Mouse (Mus musculus): ENCODE results near the gene Sstr2.
"Not testable (repeated sequence)": the region's sequence is repeated elsewhere in the genome, so short reads cannot be mapped to it uniquely, and the experiment has no call there.

Sstr2 gene

GRCm38 (mm10) chr11:113658763-113659162, 39.6 kb downstream of the Sstr2 start:
- no peak for DNase-seq

DNA sequence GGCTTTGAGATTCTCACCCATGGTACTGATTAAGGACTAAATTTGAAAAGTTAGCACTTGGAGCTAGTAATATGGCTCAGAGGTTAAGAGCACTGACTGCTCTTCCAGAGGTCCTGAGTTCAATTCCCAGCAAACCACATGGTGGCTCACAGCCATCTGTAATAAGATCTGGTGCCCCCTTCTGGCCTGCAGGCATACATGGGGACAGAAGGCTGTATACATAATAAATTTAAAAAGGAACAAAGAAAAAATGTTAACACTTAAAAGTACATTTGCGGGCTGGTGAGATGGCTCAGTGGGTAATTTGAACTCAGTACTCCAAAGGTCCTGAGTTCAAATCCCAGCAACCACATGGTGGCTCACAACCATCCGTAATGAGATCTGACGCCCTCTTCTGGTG, 41.1 kb downstream of the Sstr2 start:
- DNase-seq: not testable (repeated sequence)

DNA sequence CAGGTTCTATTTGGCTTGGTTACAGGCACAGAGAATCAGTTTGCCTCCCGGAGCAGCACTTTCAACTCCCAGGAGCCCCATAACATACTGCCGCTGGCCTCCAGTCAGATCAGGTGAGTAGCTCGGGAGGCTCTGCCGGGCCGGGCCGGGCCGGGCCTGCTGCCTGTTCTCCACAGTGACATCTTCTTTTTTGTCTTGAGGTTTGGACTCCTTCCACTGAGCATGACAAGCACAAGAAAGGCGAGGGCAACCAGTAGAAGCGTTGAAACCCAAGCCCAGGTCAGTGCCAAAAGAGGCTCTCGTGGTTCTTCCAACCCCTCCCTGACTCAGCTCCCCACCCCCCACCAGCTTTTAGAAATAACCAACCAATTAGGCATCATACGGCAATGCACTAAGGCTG, 41.8 kb downstream of the Sstr2 start:
- DNase-seq: peak; percentile 61 to 63

- no peak for DNase-seq
These were observed 42.8 kb downstream of the Sstr2 start for GRCm38 (mm10) chr11:113661835-113662351.

GRCm38 (mm10) chr11:113664279-113664678, 45.1 kb downstream of the Sstr2 start:
- DNase-seq: no peak

DNA sequence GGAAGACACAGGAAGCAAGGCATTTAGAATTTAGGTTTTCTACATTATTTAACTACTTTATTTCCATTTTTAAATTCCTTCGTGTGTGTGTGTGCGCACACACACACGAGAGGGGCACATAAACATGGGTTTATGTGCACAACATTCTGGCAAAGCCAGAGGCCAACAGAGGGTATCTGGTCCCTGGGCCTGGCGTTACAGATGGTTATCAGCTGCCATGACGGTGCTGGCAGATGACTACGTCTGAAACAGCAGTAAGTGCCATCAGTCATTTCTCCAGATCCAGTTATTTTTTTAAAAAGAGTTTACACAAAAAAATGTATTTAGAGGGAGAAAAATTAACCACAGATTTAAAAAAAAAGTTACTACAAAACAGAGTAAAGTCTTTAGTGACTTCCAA, 47.1 kb downstream of the Sstr2 start:
- DNase-seq: peak in 1 of 2 experiments; percentile 54

- no peak for DNase-seq
These were observed 47.5 kb downstream of the Sstr2 start for GRCm38 (mm10) chr11:113666648-113667047.

DNA sequence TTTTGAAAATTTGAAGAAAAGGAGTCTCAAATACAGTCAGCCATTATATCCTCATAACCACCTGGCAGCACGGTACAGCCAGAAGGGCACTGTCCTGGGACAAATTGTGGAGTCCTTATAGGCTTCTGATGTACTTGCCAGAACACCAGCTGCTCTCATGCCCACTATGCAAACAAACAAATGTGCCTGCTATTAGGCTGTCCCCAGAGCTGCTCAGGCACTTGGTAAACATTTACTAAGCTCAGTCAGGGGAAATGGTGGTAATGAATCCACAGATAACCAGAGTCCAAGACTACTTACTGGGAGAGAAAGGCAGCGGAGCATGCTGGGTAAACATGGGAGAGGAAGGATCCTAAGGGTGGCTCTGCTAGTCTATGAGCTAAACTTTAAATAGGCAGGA, 48.0 kb downstream of the Sstr2 start:
- no peak for DNase-seq

- DNase-seq: no peak
These were observed 48.6 kb downstream of the Sstr2 start for GRCm38 (mm10) chr11:113667704-113668103.

DNA sequence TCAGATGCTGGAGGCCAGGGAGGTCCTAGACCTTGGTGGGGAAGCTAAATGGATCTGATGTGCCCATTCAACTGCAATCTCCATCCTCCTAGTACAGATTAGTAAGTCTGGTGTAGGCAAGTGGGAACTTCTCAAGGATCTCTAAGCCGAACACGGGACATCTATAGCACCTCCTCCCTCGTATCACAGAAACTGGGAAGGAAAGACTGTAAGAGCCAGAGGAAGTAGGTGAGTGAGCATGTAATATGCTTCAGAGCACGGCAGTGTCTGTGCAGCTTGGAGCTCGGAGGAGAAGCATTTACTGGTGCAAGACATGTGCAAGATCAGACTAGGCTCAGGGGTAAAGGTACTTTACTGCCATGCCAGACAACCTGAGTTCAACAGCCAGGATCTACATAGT, 49.7 kb downstream of the Sstr2 start:
- DNase-seq: no peak

DNA sequence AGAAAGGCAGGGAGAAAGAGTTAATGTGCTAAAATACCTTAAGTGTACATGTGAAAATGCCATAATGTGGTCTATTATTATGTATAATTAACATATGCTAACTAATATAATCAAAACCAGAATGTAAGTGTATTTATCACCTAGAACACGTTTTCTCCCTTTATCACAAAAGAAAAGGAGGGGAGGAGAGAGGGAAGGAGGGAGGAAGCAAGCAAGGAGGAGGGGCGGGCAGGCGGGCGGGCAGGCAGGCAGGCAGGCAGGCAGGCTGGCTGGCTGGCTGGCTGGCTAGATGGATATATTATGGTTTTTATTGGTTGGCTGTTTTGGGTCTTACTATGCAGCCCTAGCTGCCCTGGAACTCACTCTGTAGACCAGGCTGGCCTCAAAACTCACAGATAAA, 50.6 kb downstream of the Sstr2 start:
- no peak for DNase-seq

DNA sequence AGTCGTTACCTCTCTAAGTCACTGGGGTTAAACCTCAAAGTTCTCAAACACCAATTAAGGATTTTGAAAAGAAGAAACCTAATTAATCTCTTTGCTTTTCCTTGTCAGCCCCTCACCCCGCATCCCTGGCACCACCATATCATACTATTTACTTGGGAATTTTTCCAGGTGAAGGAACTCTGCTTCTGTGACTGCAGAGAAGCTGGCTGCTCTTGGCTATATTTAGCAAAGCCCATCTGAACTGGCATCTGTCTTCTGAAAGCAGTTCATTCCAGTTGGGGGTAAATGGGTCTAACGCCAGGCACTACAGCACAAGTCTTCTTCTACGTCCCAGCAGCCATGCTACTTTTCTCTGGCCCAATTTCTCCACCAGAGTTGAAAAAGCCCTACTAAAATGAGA, 54.5 kb downstream of the Sstr2 start:
- DNase-seq: peak in 1 of 2 experiments; percentile 53

DNA sequence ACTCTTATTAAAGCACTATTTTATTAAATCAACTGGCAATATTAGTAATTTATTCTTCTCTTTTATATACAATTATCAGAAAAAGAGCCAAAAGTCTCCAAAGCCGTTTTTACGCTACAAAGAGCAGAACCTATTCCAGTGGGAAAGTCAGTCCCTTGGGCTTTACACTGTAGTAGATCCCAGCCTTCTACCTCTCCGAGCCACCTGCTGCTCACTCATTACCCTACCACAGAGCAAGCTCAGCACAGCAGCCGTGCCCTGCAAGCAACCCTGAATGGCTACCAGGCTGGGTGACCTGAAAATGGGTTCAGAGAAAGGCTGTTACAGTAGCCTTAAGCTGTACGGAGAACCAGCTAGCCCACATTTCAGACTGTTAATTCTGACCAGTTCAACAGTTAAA, 55.5 kb downstream of the Sstr2 start:
- no peak for DNase-seq

All from cerebellum, postnatal 10 days (tissue).